Mouse (Mus musculus): ENCODE measurements around the gene Galk1. TPM values are rescaled to one million over a fixed set of nuclear protein-coding genes. Genes with fewer than 3 reads are reported as not detected.

The Galk1 gene
- polyA plus RNA-seq, 1 experiment from 2014 or later = 100 TPM

- no peak for ATAC-seq (ENCODE audit: low FRiP score, low read depth)
Measured at GRCm38 (mm10) chr11:115992098-115992497, 20.4 kb downstream of the Galk1 start.

GRCm38 (mm10) chr11:115989686-115990085 is 22.8 kb downstream of the Galk1 start:
- no peak overlapping the region for H3K4me3 ChIP-seq
- no peak overlapping the region; the same call in 1 of the 2 replicates for H3K9ac ChIP-seq
- no peak overlapping the region for H3K27ac ChIP-seq
- ATAC-seq (ENCODE audit: low FRiP score, low read depth) = no peak
- H3K4me2 ChIP-seq (replicated peaks) = peak overlapping the region; percentile 28; the same call in 1 of the 2 replicates
- no peaks in the 10 kb centered on the region for H3K9me3 ChIP-seq
- H3K4me1 ChIP-seq = no peaks in the 10 kb centered on the region
- no peaks in the 10 kb centered on the region for H3K36me3 ChIP-seq
- H3K27me3 ChIP-seq (replicated peaks) = peaks cover 7% of the 10 kb centered on the region; the same call in 1 of the 2 replicates
- WGBS = 36% methylated on average over 15 of the region's 15 CpGs

More at GRCm38 (mm10) chr11:115992098-115992497, 20.4 kb downstream of the Galk1 start:
- H3K4me3 ChIP-seq = no peak overlapping the region
- WGBS = 61% methylated on average over 4 of the region's 4 CpGs
- no peaks in the 10 kb centered on the region for H3K4me1 ChIP-seq
- no peak overlapping the region for H3K4me2 ChIP-seq (replicated peaks)
- no peak overlapping the region for H3K9ac ChIP-seq
- no peak overlapping the region for H3K27ac ChIP-seq
- peaks cover 7% of the 10 kb centered on the region; the same call in 1 of the 2 replicates for H3K27me3 ChIP-seq (replicated peaks)
- H3K36me3 ChIP-seq = no peaks in the 10 kb centered on the region
- H3K9me3 ChIP-seq = no peaks in the 10 kb centered on the region

GRCm38 (mm10) chr11:115983291-115983690 is 29.2 kb downstream of the Galk1 start:
- no peak overlapping the region for H3K4me3 ChIP-seq
- WGBS = 94% methylated on average over 8 of the region's 8 CpGs

GRCm38 (mm10) chr11:115982472-115982871 is 30.0 kb downstream of the Galk1 start:
- no peak overlapping the region for H3K27ac ChIP-seq
- no peak overlapping the region for H3K9ac ChIP-seq
- no peaks in the 10 kb centered on the region for H3K9me3 ChIP-seq
- H3K4me2 ChIP-seq (replicated peaks) = no peak overlapping the region
- peaks cover 10% of the 10 kb centered on the region for H3K27me3 ChIP-seq (replicated peaks)
- WGBS = 91% methylated on average over 15 of the region's 15 CpGs
- no peak overlapping the region for H3K4me3 ChIP-seq
- no peaks in the 10 kb centered on the region for H3K36me3 ChIP-seq
- no peaks in the 10 kb centered on the region for H3K4me1 ChIP-seq
- no peak for ATAC-seq (ENCODE audit: low FRiP score, low read depth)

More at GRCm38 (mm10) chr11:115983291-115983690, 29.2 kb downstream of the Galk1 start:
- H3K27ac ChIP-seq = no peak overlapping the region
- no peak overlapping the region for H3K4me2 ChIP-seq (replicated peaks)
- peaks cover 10% of the 10 kb centered on the region for H3K27me3 ChIP-seq (replicated peaks)
- H3K36me3 ChIP-seq = no peaks in the 10 kb centered on the region
- no peak for ATAC-seq (ENCODE audit: low FRiP score, low read depth)
- no peak overlapping the region for H3K9ac ChIP-seq
- H3K4me1 ChIP-seq = no peaks in the 10 kb centered on the region
- H3K9me3 ChIP-seq = no peaks in the 10 kb centered on the region

GRCm38 (mm10) chr11:115975544-115975943 is 37.0 kb downstream of the Galk1 start:
- H3K4me1 ChIP-seq = peaks cover 7% of the 10 kb centered on the region
- H3K4me2 ChIP-seq (replicated peaks) = peak overlapping the region; percentile 71; the same call in 1 of the 2 replicates
- ATAC-seq (ENCODE audit: low FRiP score, low read depth) = no peak
- H3K36me3 ChIP-seq = no peaks in the 10 kb centered on the region
- H3K9ac ChIP-seq = no peak overlapping the region
- no peak overlapping the region for H3K27ac ChIP-seq
- no peaks in the 10 kb centered on the region for H3K9me3 ChIP-seq
- no peak overlapping the region for H3K4me3 ChIP-seq
- WGBS = 36% methylated on average over 12 of the region's 12 CpGs
- peaks cover 43% of the 10 kb centered on the region for H3K27me3 ChIP-seq (replicated peaks)

- Histone ChIP-seq H3K4me1 (peaks cover 7% of the 10 kb centered on the region), H3K9ac (peak overlapping the region; percentile 47), H3K9me3 (no peaks in the 10 kb centered on the region), H3K27ac (no peak overlapping the region), H3K27me3 (replicated peaks) (peaks cover 43% of the 10 kb centered on the region), H3K4me2 (replicated peaks) (peak overlapping the region; percentile 71), H3K36me3 (no peaks in the 10 kb centered on the region), H3K4me3 (peak overlapping the region; percentile 38)
- WGBS = 4% methylated on average over 18 of the region's 18 CpGs
- no peak for ATAC-seq (ENCODE audit: low FRiP score, low read depth)
Measured at GRCm38 (mm10) chr11:115975083-115975420, 37.5 kb downstream of the Galk1 start.

- H3K4me3 ChIP-seq = peak within 1 kb of the TSS; percentile 38
- peak within 1 kb of the TSS; percentile 47 for H3K9ac ChIP-seq
- ATAC-seq (ENCODE audit: low FRiP score, low read depth) = no peak
- no peaks in the 10 kb centered on the region for H3K36me3 ChIP-seq
- peaks cover 7% of the 10 kb centered on the region for H3K4me1 ChIP-seq
- WGBS = 11% methylated on average over 51 of the region's 58 CpGs
- no peak within 1 kb of the TSS for H3K27ac ChIP-seq
- peak within 1 kb of the TSS; percentile 71 for H3K4me2 ChIP-seq (replicated peaks)
- no peaks in the 10 kb centered on the region for H3K9me3 ChIP-seq
- peaks cover 43% of the 10 kb centered on the region for H3K27me3 ChIP-seq (replicated peaks)
Measured at GRCm38 (mm10) chr11:115974309-115975082, 38.0 kb downstream of the Galk1 start, which contains the start of gene Itgb4. TSS of gene Itgb4 (plus strand) at chr11:115974709.

- H3K27ac ChIP-seq = no peak overlapping the region
- H3K27me3 ChIP-seq (replicated peaks) = peaks cover 24% of the 10 kb centered on the region
- no peak overlapping the region for H3K4me2 ChIP-seq (replicated peaks)
- no peak overlapping the region for H3K9ac ChIP-seq
- ATAC-seq (ENCODE audit: low FRiP score, low read depth) = no peak
- H3K4me1 ChIP-seq = peaks cover 7% of the 10 kb centered on the region
- H3K4me3 ChIP-seq = no peak overlapping the region
- no peaks in the 10 kb centered on the region for H3K9me3 ChIP-seq
- WGBS = 73% methylated on average over 6 of the region's 6 CpGs
- peaks cover 13% of the 10 kb centered on the region for H3K36me3 ChIP-seq
Measured at GRCm38 (mm10) chr11:115971016-115971415, 41.5 kb downstream of the Galk1 start.

GRCm38 (mm10) chr11:115970006-115970673 is 42.4 kb downstream of the Galk1 start:
- WGBS = 65% methylated on average over 15 of the region's 15 CpGs
- H3K9ac ChIP-seq = no peak overlapping the region
- no peak for ATAC-seq (ENCODE audit: low FRiP score, low read depth)
- H3K27me3 ChIP-seq (replicated peaks) = peaks cover 15% of the 10 kb centered on the region
- peaks cover 21% of the 10 kb centered on the region for H3K36me3 ChIP-seq
- H3K4me1 ChIP-seq = peaks cover 6% of the 10 kb centered on the region
- H3K4me2 ChIP-seq (replicated peaks) = no peak overlapping the region
- H3K9me3 ChIP-seq = no peaks in the 10 kb centered on the region
- no peak overlapping the region for H3K4me3 ChIP-seq
- H3K27ac ChIP-seq = no peak overlapping the region

GRCm38 (mm10) chr11:115968731-115969405 is 43.7 kb downstream of the Galk1 start:
- WGBS = 68% methylated on average over 5 of the region's 5 CpGs
- H3K9me3 ChIP-seq = no peaks in the 10 kb centered on the region
- H3K4me1 ChIP-seq = no peaks in the 10 kb centered on the region
- H3K9ac ChIP-seq = no peak overlapping the region
- no peak overlapping the region for H3K4me3 ChIP-seq
- no peak overlapping the region for H3K27ac ChIP-seq
- ATAC-seq (ENCODE audit: low FRiP score, low read depth) = no peak
- peaks cover 2% of the 10 kb centered on the region for H3K27me3 ChIP-seq (replicated peaks)
- H3K4me2 ChIP-seq (replicated peaks) = no peak overlapping the region
- H3K36me3 ChIP-seq = peaks cover 34% of the 10 kb centered on the region

GRCm38 (mm10) chr11:115964977-115965604 is 47.4 kb downstream of the Galk1 start:
- ATAC-seq (ENCODE audit: low FRiP score, low read depth) = no peak
- H3K4me3 ChIP-seq = no peak overlapping the region
- no peaks in the 10 kb centered on the region for H3K9me3 ChIP-seq
- no peak overlapping the region for H3K9ac ChIP-seq
- peaks cover 72% of the 10 kb centered on the region for H3K36me3 ChIP-seq
- 92% methylated on average over 10 of the region's 10 CpGs for WGBS
- H3K27me3 ChIP-seq (replicated peaks) = no peaks in the 10 kb centered on the region
- H3K4me1 ChIP-seq = no peaks in the 10 kb centered on the region
- H3K4me2 ChIP-seq (replicated peaks) = no peak overlapping the region
- no peak overlapping the region for H3K27ac ChIP-seq

Data from neural tube, embryonic 12.5 days (tissue).